Mouse (Mus musculus) heart, embryonic 11.5 days (tissue): ENCODE data around the gene Sgsh. TPM values are rescaled to one million over a fixed set of nuclear protein-coding genes. Genes with fewer than 3 reads are reported as not detected.

Source experiments
- ATAC-seq: fragments of 200-750 bp; cut with Nextera tagmentation; replicated peaks from 2 replicates; pipeline ENCODE4 v1.8.0; 2017; ENCODE audit warnings: moderate library complexity; ENCODE audit not compliant: insufficient number of reproducible peaks, low FRiP score, low TSS enrichment
- H3K27ac ChIP-seq: fragments of 300-500 bp; sonication (generic); 2 replicates; pipeline ENCODE4 v1.5.1; 2014; ENCODE audit warnings: mild to moderate bottlenecking, low read depth, low read length
- H3K27me3 ChIP-seq: fragments of 300-500 bp; sonication (generic); 2 replicates; pipeline ENCODE4 v1.6.1; 2014; ENCODE audit warnings: mild to moderate bottlenecking, low read length, mixed read lengths; ENCODE audit not compliant: control insufficient read depth, insufficient read depth
- H3K36me3 ChIP-seq: fragments of 300-500 bp; sonication (generic); 2 replicates; pipeline ENCODE4 v1.6.1; 2014; ENCODE audit warnings: mild to moderate bottlenecking, low read length, moderate library complexity, mixed read lengths; ENCODE audit not compliant: control insufficient read depth, insufficient read depth
- H3K4me1 ChIP-seq: fragments of 300-500 bp; sonication (generic); 2 replicates; pipeline ENCODE4 v1.6.1; 2014; ENCODE audit warnings: low read length; ENCODE audit not compliant: control insufficient read depth, insufficient read depth
- H3K4me2 ChIP-seq: fragments of 300-500 bp; sonication (generic); 2 replicates; pipeline ENCODE4 v1.6.1; 2014; ENCODE audit warnings: mild to moderate bottlenecking, moderate library complexity
- H3K4me3 ChIP-seq: fragments of 300-500 bp; sonication (generic); 2 replicates; pipeline ENCODE4 v1.5.1; 2014; ENCODE audit warnings: low read depth, low read length
- H3K9ac ChIP-seq: fragments of 300-500 bp; sonication (generic); 2 replicates; pipeline ENCODE4 v1.6.1; 2014; ENCODE audit warnings: mild to moderate bottlenecking, low read depth, low read length, moderate library complexity
- H3K9me3 ChIP-seq: fragments of 300-500 bp; sonication (generic); replicated peaks from 2 replicates; pipeline ENCODE4 v1.6.1; 2016; ENCODE audit warnings: low read length; ENCODE audit not compliant: control insufficient read depth
- WGBS: fragments of 180-500 bp; shearing (Covaris S2); extraction: QIAGEN DNeasy Blood & Tissue Kit; methylation state at CpG from one replicate; pipeline ENCODE4 v1.1.7; 2014; ENCODE audit not compliant: insufficient replicate concordance; 5-methylcytosine and 5-hydroxymethylcytosine counted together
- microRNA counts: library from miRNA; unstranded; fragments of <30 nt; microRNA quantifications from one replicate; lab custom pipeline; 2015
- microRNA-seq: library from miRNA; unstranded; fragments of <30 nt; microRNA quantifications from one replicate; pipeline ENCODE4, GENCODE M21; 2016; ENCODE audit warnings: borderline number of aligned reads
- polyA plus RNA-seq: library from polyadenylated mRNA; unstranded; fragments of >200 nt; fragmentation: Nextera tagmentation; extraction: Ambion mirVana; gene quantifications from 2 replicates; pipeline ENCODE4 v1.2.1, GENCODE M21; 2014

The Sgsh gene
- polyA plus RNA-seq, 1 experiment from 2014 or later, result 6.1 TPM

DNA sequence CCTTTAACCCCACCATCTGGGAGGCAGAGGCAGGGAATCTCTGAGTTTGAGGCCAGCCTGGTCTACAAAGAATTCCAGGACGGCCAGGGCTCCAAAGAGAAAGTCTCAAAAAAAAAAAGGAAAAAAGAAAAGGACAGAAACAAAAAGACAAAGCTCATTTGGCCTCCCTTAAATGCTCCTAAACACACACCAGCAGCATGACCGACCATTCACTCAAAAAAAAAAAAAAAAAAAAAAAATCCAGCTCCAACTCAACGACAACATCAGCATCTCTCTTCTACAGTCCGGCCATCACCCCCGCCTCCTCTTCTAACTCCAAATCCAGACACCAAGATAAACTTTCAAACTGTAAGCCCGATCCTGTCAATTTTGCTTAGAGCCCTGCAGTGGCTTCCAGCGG, 56.4 kb downstream of the Sgsh start:
- peaks cover 2% of the 10 kb centered on the region; the same call in 1 of the 2 replicates for H3K27me3 ChIP-seq

DNA sequence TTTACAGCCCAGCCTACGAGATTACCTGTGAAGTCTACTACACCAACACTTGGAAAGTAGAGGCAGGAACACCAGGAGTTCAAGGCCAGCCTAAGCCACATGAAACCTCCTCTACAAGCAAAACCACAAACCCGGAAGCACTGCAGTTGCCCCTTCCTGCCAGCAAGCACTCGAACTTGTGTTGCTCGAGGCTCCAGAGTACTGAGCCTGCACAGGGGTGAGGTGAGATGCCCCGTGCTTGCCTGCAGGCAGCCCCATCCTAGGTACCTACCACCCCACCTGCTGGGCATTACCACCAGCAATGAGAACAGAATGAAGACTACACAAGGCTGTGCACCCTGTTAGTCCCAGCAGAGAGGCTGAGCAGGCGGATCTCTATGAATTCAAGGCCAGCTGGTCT, 57.3 kb downstream of the Sgsh start:
- Histone ChIP-seq H3K27me3 (0 out of 2 replicates have a peak, but pooled peaks cover 2% of the 10 kb centered on the region), H3K4me2 (peak overlapping the region; percentile 84), H3K4me1 (peaks cover 9% of the 10 kb centered on the region), H3K9me3 (no peaks in the 10 kb centered on the region), H3K9ac (no peak overlapping the region; the same call in 1 of the 2 replicates), H3K27ac (no peak overlapping the region), H3K36me3 (peaks cover 36% of the 10 kb centered on the region), H3K4me3 (no peak overlapping the region; the same call in 1 of the 2 replicates)
- ATAC-seq, result no peak
- WGBS, result 81% methylated on average over 6 of the region's 6 CpGs

More for the DNA sequence above, 56.4 kb downstream of the Sgsh start:
- Histone ChIP-seq H3K4me1 (peaks cover 9% of the 10 kb centered on the region), H3K36me3 (peaks cover 27% of the 10 kb centered on the region), H3K27ac (peak overlapping the region; percentile 67), H3K9me3 (no peaks in the 10 kb centered on the region), H3K4me3 (peak overlapping the region; percentile 97), H3K4me2 (peak overlapping the region; percentile 84), H3K9ac (peak overlapping the region; percentile 97)
- ATAC-seq, result no peak
- WGBS, result 12% methylated on average over 7 of the region's 7 CpGs

MicroRNAs encoded within 50 kb of the gene (microRNA counts, 519-probe panel; counts per million panel counts)
- microRNA mmu-miR-1932 (lab: Ali Mortazavi, UCI), result 32.2 counts per million

Small RNA genes lying within 50 kb of the gene (microRNA-seq; reads per million reads assigned to microRNA genes)
- gene Mir1932, result 0.75 reads per million, percentile 6 among the genes with 10 or more reads in this experiment

Other genes starting within 250 kb of the Sgsh start
- 4.1 and 4.7 TPM in 2 replicates for gene Tbc1d16, start 127.0 kb downstream of the Sgsh start, polyA plus RNA-seq
- 3.5 and 4.0 TPM in 2 replicates for gene Ccdc40, start 127.0 kb downstream of the Sgsh start, polyA plus RNA-seq
- gene Gaa, start 87.6 kb downstream of the Sgsh start, polyA plus RNA-seq, result 49.6 and 62.9 TPM in 2 replicates
- gene Eif4a3, start 55.4 kb downstream of the Sgsh start, polyA plus RNA-seq, result 313 and 316 TPM in 2 replicates
- gene Card14, start 47.8 kb downstream of the Sgsh start, polyA plus RNA-seq, result 0.14 and 0.38 TPM in 2 replicates
- gene Slc26a11, start within 50 bp of the Sgsh start, polyA plus RNA-seq, result 9.4 and 10.2 TPM in 2 replicates
- 10.4 and 11.0 TPM in 2 replicates for gene Rnf213, start 37.6 kb upstream of the Sgsh start, polyA plus RNA-seq
- 8.9 and 9.2 TPM in 2 replicates for gene Endov, start 135.8 kb upstream of the Sgsh start, polyA plus RNA-seq
- 0.72 and 0.90 TPM in 2 replicates for gene Nptx1, start 192.2 kb upstream of the Sgsh start, polyA plus RNA-seq
- gene Rptor, start 247.4 kb upstream of the Sgsh start, polyA plus RNA-seq, result 9.7 and 9.8 TPM in 2 replicates